Mouse (Mus musculus) T-helper 2 cell (primary cell): ENCODE results near the gene Wfdc21.

Experiments
- in situ Hi-C: fragments of 300-600 bp; cut with MboI, MseI; formaldehyde crosslinking; loops from one replicate; pipeline ENCODE4 v1.15.1; 2025; ENCODE audit warnings: high pct_unique_total_duplicates

Wfdc21 gene

DNA sequence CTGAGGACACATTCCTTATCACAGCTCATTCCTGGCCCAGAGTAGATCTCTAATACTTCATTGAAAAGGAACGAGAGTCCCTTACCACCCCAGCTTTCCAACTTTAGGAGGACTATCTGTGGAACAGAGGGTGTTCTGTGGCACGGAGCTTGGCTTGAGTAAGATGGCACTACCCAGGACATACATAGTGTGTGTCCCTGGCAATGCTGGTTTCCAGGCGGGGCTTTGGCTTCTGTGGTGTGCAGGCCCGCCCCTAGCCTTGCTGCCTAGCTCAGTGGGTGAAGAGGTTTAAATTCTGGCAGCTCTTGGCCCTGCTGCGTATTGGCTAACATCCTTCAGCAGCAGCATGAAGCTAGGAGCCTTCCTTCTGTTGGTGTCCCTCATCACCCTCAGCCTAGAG is at the start of gene Wfdc21:
TSS of gene Wfdc21 (plus strand) at position 260 of the 400 bp plus-strand sequence.
- in situ Hi-C loops, result no loop called here

- in situ Hi-C loops, result no loop called here
Measured at GRCm38 (mm10) chr11:83703705-83704104, 43.0 kb upstream of the Wfdc21 start, which contains the start of gene Wfdc17. Gene Wfdc17 (plus strand): TSS chr11:83703991.

GRCm38 (mm10) chr11:83708715-83709114 is 38.0 kb upstream of the Wfdc21 start, which contains the start of gene Wfdc18:
Gene Wfdc18 (plus strand): TSS chr11:83709015.
- in situ Hi-C loops, result no loop called here

DNA sequence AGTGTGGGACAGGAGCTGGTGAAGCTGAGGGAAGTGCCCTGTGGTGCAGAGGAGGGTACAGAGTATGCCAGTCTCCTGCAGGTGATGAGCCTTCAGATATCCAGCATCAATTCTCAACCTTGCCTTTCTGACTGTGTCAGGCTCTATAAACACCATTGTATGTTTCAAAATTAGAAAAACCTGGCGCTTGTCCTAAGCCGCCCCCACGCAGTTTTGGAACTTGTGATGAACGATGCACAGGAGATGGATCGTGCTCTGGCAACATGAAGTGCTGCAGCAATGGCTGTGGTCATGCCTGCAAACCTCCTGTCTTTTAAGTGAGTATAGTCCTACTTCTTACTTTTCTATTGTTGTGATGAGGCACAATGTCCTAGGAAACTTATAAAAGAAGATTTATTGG is 37.1 kb upstream of the Wfdc21 start:
- in situ Hi-C loops, result no loop called here

DNA sequence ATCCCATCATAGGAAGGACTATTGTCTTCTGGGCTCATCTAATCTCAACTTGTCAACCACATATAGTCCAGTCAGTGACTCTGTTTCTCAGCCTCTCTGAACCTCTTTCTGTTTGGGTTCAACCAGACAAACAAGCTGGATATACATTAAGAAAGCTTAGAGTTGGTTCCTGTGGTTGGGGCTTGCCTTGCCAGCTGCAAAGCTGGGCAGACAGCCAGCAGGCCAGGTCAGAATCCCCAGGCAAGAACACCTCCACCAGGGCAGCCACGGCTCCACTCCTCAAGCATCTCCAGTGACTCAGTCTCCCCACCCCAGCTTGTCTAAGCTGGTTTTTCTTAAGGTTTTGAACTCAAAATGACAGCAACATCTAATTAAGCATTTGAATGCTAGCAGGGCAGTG is 34.1 kb upstream of the Wfdc21 start:
- in situ Hi-C loops, result no loop called here

GRCm38 (mm10) chr11:83713925-83714324 is 32.8 kb upstream of the Wfdc21 start:
- in situ Hi-C loops, result no loop called here

- in situ Hi-C loops, result no loop called here
Measured at GRCm38 (mm10) chr11:83717042-83717665, 29.6 kb upstream of the Wfdc21 start.

- in situ Hi-C loops, result no loop called here
Measured at GRCm38 (mm10) chr11:83720766-83721165, 26.0 kb upstream of the Wfdc21 start.

DNA sequence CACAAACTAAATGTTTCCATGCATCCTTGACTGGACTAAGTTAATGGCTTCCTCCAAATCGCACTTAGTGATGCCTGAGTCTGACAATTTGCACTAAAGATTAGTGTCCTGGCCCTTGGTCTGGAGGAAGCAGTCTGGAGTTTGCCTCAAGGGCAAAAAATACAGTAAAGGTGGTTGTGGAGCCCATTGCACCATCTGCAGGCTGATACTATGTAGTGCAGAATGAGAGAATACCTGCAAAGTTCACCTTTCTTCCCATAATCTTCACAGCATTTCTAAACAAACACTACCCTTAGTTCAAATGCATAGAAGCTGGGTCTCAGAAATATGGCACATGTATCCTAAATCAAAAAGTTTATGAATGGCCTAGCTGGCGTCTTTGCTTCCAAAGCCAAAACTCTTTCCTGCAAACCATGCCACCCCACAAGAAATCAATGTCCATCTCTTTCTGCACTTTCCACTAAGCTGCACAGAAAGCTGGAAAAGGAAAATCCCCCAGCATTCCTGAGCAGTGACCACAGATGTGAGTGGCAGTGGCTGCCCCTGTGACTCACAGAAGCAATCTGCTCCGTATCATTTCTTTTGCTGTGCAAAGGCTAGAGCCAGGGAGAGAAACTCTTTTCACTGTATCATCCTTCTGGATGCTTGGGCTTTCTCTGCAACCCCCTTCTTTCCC is 17.8 kb upstream of the Wfdc21 start:
- in situ Hi-C loops, result no loop called here

GRCm38 (mm10) chr11:83731116-83731515 is 15.6 kb upstream of the Wfdc21 start:
- in situ Hi-C loops, result no loop called here

DNA sequence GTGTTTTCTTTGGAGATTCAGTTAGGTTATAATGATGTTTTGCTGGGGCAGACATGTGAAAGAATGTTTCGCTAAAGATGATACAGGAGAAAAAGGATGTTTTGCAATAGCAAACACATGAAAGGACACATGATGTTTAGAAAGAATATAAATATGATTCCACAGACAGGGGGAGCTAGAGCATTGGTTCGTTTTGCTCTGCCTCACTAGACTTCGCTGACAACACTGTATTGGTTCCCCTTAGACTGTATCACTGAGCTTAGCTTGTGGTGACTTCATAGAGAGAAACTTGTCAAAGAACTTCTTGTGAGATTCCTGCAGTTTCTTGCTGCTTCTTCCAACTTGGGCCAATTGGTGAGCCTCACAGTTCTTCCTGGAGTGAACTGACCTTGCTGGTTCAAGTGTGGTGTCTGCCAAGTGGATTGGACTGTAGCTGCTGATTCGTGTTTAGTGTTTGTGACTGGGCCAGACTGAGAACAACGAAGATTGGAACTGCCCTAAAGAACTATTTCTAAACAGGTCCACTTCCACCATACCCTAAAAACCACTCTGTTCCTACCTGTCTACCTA is 13.6 kb upstream of the Wfdc21 start:
- in situ Hi-C loops, result no loop called here

DNA sequence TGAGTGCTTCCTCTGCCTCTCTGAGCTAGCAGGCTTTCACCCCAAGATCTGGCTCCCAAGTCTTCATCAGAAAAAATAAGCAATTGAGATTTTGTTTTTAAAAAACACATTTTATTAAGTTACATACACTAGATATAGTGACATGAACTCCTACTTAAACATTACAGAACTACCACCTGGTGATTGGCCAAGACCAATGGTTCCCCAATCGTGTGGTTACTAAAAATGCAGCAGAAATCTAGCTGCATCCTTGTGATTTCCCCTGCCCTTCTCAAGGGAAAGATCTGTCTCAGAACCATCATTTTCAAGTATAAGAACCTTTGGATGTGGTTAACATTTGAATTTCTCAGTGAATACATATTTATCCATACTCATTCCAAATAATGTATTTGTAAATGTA is 12.5 kb upstream of the Wfdc21 start:
- in situ Hi-C loops, result no loop called here

DNA sequence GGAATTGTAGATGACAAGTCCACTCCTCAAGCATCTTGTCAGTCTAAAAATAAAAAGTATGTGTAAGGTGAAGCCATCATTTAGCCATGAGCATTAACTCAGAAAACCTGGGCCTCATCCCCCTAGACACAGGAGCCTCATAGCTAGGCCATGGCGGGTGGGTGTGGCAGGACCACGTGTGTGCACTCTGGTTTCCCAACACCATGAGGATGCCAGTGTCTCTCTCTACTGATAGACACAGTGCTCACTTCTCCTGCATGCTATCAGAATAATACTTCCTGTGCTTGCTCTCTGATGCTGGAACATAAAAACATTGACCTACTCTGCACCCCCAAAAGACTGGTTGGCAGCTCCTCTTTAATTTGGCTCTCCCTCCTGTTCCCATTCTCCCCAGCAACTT is 10.9 kb upstream of the Wfdc21 start:
- in situ Hi-C loops, result loop anchor here (5.0 kb wide), 1 partner anchor 169 kb away; no protein-coding TSS in a partner anchor

GRCm38 (mm10) chr11:83737109-83737558 is 9.6 kb upstream of the Wfdc21 start:
- in situ Hi-C loops, result loop anchor here (5.0 kb wide), 1 partner anchor 170 kb away; no protein-coding TSS in a partner anchor

DNA sequence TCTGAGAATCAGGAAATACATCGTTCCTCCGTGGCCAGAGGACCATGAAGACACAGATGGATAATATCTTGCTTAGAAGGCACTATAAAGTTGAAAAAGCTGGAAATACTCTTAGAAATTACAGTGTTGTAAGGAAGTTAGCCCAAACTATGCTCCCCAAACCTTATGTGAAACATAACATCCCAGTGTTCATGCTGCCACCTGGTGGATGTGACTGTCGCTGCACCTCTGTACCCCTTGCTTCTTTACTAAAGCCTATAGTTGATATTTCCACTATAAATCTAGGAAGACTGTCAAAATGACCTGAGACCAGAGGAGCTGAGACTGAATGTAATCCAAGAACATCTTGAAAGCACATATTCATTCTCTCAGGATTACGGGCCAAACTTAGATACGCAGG is 7.5 kb upstream of the Wfdc21 start:
- in situ Hi-C loops, result loop anchor here (5.0 kb wide), 1 partner anchor 172 kb away; no protein-coding TSS in a partner anchor

DNA sequence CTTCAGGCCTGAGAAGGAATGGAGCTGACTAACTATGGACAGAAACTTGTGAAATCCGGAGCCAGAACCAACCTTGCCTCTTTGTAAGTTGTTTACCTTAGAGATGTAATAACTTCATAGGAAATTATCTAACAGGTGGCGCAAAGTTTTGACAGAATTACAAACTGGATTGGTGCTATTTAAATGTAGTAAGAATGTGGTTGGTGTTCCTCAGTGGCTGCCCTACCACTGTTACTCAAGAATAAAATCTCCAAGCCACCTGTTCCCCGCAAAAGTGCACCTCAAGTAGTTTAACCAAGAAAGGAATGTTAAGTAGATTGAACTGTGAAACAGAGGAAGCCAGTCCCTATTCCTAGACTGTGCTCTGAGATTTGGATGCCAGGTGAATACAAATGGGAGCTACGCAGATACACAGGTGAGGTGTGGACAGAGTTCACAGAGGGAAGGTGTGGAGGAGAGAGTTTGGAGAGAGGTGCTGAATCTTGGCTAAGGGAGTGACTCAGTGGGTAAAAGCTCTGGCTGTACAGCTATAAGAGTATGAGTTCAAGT is 6.2 kb upstream of the Wfdc21 start:
- in situ Hi-C loops, result no loop called here

DNA sequence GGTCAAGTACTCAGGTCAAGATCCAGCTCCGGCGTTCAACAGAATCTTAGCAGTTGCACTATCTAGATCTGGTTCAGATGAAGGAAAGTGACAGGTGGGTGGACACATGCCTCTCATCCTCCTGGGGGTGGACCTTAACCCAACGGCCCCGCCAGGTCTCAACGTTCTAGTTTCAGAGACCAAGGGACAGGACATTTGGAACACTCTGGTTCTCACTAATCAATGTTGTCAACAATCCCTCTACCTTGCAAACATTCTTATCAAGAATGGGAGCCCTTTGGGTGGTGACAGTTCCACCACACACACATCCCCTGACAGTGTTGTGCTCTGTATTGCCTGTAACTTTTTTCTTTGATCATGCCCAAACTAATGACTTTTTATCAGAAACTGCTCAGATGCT is 4.9 kb upstream of the Wfdc21 start:
- in situ Hi-C loops, result no loop called here

DNA sequence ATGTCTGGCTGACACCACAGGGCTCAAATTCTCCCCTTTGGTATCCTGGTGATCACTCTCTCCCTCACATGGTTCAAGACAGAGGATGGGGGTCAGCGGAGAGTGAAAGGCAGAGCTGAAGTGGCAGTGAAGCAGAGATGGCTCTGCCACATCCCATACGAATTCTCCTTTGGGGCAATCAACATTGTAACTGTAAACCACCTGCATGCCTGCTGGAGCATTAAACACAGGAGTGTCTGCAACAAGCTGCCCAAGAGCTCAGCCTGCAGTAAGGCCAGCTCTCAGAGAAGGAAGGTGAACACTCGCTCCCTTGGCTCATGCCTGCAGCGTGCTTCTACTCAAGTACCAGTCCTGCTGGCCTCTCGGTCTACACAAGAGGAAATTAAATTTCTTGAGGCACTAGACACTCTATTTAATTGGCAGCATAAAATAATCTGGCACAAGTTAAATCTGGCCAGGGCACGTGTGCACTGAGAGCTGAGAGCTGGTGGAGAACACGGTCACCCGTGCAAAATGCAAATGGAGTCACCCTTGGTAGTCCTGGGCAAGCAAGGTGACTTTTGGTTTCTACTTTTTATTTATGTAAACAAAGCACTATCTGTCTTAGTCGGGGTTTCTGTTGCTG is 3.9 kb upstream of the Wfdc21 start:
- in situ Hi-C loops, result no loop called here

DNA sequence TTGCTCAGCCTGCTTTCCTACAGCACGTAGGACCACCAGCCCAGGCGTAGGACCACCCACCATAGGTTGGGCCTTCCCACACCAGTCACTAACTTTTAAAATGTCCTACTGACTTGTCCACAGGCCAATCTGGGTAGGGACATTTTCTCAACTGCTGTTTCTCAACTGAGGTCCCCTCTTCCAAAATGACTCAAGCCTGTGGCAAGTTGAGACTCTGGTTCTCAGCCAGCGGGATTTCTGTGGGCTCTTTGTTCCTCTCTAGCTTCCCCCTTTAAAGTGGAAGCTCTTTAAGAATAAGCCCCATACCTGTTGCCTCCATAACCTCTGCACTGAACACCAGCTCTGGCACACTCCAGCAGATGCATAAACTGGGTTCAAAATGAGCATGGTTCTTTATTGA is 3.2 kb upstream of the Wfdc21 start:
- in situ Hi-C loops, result no loop called here

DNA sequence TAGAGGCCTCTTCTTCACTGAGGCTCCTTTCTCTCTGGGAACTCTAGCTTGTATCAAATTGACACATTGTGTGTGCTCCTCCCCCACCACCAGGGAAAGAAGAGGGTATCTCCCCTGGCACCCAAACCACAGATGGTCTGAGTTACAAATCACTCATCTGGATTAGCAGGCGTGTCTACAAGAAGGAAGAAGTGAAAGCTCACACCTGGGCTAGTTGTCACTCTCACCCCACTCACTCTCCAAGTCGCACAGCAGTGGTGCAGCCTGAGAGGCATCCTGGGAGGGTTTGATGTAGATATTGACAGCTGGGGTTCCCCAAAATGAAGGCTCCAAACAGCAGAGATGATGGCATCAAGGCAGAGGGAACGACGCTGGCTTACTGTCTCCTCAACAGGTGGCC is 588 bp upstream of the Wfdc21 start:
- in situ Hi-C loops, result no loop called here

GRCm38 (mm10) chr11:83747376-83748265 is 881 bp downstream of the Wfdc21 start:
- in situ Hi-C loops, result no loop called here
